ENCODE assay signal across 7 mouse cellular contexts in genomic region chr10:57183560-57183959, GRCm38 (mm10).
DNase-seq lines count a peak whose midpoint lies in the region; ATAC-seq lines count a peak whose summit lies in the region.

No protein-coding gene starts in this region.

- H3K4me2 ChIP-seq in limb, embryonic 13.5 days (replicated peaks) = no peak overlapping the region

- no peaks in the 10 kb centered on the region for H3K27me3 ChIP-seq in limb, embryonic 13.5 days

- no peaks in the 10 kb centered on the region for H3K4me1 ChIP-seq in limb, embryonic 13.5 days

- ATAC-seq in limb, embryonic 13.5 days (ENCODE audit: low FRiP score, low read depth) = 0 out of 2 replicates have a peak, but pooled peaks have one; percentile 32

- DNase-seq in left cerebral cortex, adult 18-20 months (ENCODE audit: low spot score in 2 of 2) = peak; percentile 50 to 51
- DNase-seq in left cerebral cortex, adult 11 months (ENCODE audit: low spot score) = no peak
- peak; percentile 50 for DNase-seq in NIH3T3 (ENCODE audit: low read depth)
- DNase-seq in adrenal gland, postnatal 25 days = peak; percentile 46
- DNase-seq in gastrocnemius, postnatal 10 days = peak; percentile 43
- DNase-seq in telencephalon, adult 2 months (ENCODE audit: low read depth, low spot score) = peak; percentile 26

- H3K9me3 ChIP-seq in limb, embryonic 13.5 days = no peaks in the 10 kb centered on the region

- 72% methylated on average over 1 of the region's 1 CpGs for WGBS in limb, embryonic 13.5 days

- no peak overlapping the region for H3K27ac ChIP-seq in limb, embryonic 13.5 days

- no peak overlapping the region for H3K9ac ChIP-seq in limb, embryonic 13.5 days

- H3K36me3 ChIP-seq in limb, embryonic 13.5 days = no peaks in the 10 kb centered on the region

- H3K4me3 ChIP-seq in limb, embryonic 13.5 days = no peak overlapping the region
